Mouse (Mus musculus): Measurements from ENCODE around the gene Jazf1. TPM values are rescaled to one million over a fixed set of nuclear protein-coding genes. Genes with fewer than 3 reads are reported as not detected.

Gene Jazf1
- polyA plus RNA-seq, 1 experiment from 2014 or later = 3.2 TPM

DNA sequence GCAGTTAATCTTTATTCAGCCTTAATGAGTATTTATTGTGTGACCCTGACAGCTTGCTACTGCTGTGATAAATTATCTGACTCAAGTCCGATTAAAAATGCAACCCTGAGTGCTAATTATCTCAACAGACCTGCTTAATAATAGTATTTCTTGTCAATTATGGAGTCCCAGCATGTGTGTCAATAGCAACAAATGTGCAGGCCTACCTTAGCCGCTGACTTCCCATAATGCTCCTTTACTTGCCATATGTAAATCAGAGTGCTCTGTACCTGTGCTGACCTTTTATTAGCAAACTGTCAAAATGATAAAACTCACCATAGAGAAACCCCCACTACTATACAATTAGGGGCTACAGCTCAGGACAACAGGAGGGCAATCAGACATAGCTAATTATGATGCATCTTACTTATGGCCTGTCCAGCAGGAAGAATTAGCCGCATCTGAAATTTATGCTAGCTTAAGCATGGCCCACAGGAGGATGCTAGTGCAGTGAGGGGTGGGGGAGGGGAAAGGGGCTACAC, 209.5 kb downstream of the Jazf1 start:
- H3K4me2 ChIP-seq (ENCODE audit: low read length) = no peak overlapping the region
- no peak for DNase-seq (ENCODE audit: low spot score)
- H3K4me1 ChIP-seq (replicated peaks; ENCODE audit: insufficient read depth, low read length) = no peaks in the 10 kb centered on the region
- WGBS = 51% methylated on average over 3 of the region's 3 CpGs
- H3K9ac ChIP-seq (ENCODE audit: low read depth, low read length) = no peak overlapping the region
- H3K27ac ChIP-seq = no peak overlapping the region
- H3K27me3 ChIP-seq (ENCODE audit: insufficient read depth, low read length) = no peaks in the 10 kb centered on the region
- no peak for ATAC-seq (replicated peaks; ENCODE audit: low FRiP score, low read depth)
- H3K4me3 ChIP-seq (replicated peaks; ENCODE audit: low read depth, low read length) = no peak overlapping the region
- no peak for TF ChIP-seq CTCF (IDR thresholded peaks at IDR 0.05; ENCODE audit: low read depth)
- no peaks in the 10 kb centered on the region for H3K36me3 ChIP-seq (ENCODE audit: insufficient read depth, low read length)
- H3K9me3 ChIP-seq (replicated peaks; ENCODE audit: low read length) = no peaks in the 10 kb centered on the region

DNA sequence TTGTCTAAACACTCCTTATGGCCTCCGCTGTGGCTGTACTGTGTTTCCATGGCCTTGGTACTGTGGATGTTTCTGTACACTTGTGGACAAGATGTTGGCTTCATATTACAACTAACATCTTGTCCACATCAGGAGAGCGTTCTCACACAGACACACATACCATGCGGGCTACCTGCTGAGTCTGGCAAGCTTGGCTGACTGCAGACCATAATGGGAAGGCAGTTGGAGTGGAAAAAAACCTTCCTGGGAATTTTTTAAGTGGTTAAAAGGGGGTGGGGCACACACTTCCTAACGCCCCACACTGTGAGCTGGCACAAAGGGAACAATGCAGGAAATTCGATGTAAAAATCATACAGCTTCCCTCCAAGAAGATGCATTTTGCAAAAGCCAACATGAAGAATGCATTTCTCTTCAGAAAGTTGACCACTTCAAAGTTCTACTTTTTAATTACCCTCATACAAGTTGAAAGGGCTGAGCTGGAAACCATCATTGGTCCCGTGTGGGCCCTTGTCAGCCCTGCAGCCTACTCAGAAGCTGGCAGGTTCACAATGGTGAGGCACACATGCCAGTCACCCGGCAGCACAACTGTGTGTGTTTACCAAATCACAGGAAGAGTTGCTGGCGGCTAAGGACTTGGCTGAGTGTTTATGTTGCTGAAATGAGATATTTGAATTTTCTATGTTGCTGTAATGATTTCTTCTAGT, 215.9 kb downstream of the Jazf1 start:
- no peaks in the 10 kb centered on the region for H3K36me3 ChIP-seq (ENCODE audit: insufficient read depth, low read length)
- 60% methylated on average over 8 of the region's 8 CpGs for WGBS
- H3K4me1 ChIP-seq (replicated peaks; ENCODE audit: insufficient read depth, low read length) = 0 out of 2 replicates have a peak, but pooled peaks cover 5% of the 10 kb centered on the region
- TF ChIP-seq CTCF (IDR thresholded peaks at IDR 0.05; ENCODE audit: low read depth) = no peak
- no peak overlapping the region for H3K9ac ChIP-seq (ENCODE audit: low read depth, low read length)
- no peaks in the 10 kb centered on the region for H3K27me3 ChIP-seq (ENCODE audit: insufficient read depth, low read length)
- DNase-seq (ENCODE audit: low spot score) (no peak), ATAC-seq (replicated peaks; ENCODE audit: low FRiP score, low read depth) (no peak)
- no peak overlapping the region for H3K27ac ChIP-seq
- no peak overlapping the region for H3K4me2 ChIP-seq (ENCODE audit: low read length)
- H3K4me3 ChIP-seq (replicated peaks; ENCODE audit: low read depth, low read length) = no peak overlapping the region
- no peaks in the 10 kb centered on the region for H3K9me3 ChIP-seq (replicated peaks; ENCODE audit: low read length)

DNA sequence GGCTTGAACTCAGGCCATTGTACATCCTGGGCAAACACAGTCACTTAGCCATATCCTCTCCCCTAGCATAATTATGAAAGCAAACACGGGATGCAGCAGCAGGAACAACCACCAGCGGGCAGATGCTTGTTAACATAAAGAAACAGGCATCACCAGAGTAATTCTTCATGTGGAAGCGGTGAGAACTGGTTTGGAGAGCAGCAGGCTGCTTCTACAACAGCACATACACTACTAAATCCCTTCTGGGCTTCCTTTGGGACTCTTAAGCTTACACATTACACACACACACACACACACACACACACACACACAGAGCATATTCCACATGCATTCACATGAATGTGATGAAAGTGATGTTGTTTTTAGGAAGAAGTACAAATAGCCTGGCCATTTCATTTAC, 216.5 kb downstream of the Jazf1 start:
- Histone ChIP-seq H3K9me3 (replicated peaks; ENCODE audit: low read length) (no peaks in the 10 kb centered on the region), H3K9ac (ENCODE audit: low read depth, low read length) (no peak overlapping the region), H3K27ac (no peak overlapping the region), H3K4me3 (replicated peaks; ENCODE audit: low read depth, low read length) (no peak overlapping the region), H3K36me3 (ENCODE audit: insufficient read depth, low read length) (no peaks in the 10 kb centered on the region), H3K27me3 (ENCODE audit: insufficient read depth, low read length) (no peaks in the 10 kb centered on the region), H3K4me2 (ENCODE audit: low read length) (no peak overlapping the region), H3K4me1 (replicated peaks; ENCODE audit: insufficient read depth, low read length) (0 out of 2 replicates have a peak, but pooled peaks cover 5% of the 10 kb centered on the region)
- 66% methylated on average over 3 of the region's 3 CpGs for WGBS
- DNase-seq (ENCODE audit: low spot score) = no peak
- 0 out of 2 replicates have a peak, but pooled peaks have one; percentile 7 for TF ChIP-seq CTCF (IDR thresholded peaks at IDR 0.05; ENCODE audit: low read depth)
- ATAC-seq (replicated peaks; ENCODE audit: low FRiP score, low read depth) = no peak

DNA sequence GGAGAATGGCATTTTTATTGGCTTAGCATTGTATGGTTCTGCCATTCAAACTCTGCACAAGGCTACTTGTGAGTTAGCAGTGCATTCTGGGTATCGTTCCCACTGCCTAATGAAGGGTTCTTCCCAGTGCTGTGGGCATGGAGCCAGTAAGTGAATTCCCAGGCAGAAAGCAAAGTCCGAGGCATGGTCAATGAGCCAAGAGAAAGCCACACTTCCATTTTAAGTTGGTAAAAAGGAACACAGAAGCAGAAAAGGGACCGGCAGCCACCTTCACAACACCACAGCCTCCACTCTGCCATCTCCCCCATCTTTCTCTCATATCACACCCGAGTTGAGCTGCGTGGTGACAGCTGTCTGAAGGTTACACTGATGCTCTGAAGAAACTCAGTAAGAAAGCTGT, 217.4 kb downstream of the Jazf1 start:
- Histone ChIP-seq H3K4me3 (replicated peaks; ENCODE audit: low read depth, low read length) (no peak overlapping the region), H3K9ac (ENCODE audit: low read depth, low read length) (no peak overlapping the region), H3K27ac (no peak overlapping the region), H3K4me1 (replicated peaks; ENCODE audit: insufficient read depth, low read length) (0 out of 2 replicates have a peak, but pooled peaks cover 5% of the 10 kb centered on the region), H3K27me3 (ENCODE audit: insufficient read depth, low read length) (no peaks in the 10 kb centered on the region), H3K9me3 (replicated peaks; ENCODE audit: low read length) (no peaks in the 10 kb centered on the region), H3K4me2 (ENCODE audit: low read length) (0 out of 2 replicates have a peak overlapping the region, but pooled peaks have one; percentile 16), H3K36me3 (ENCODE audit: insufficient read depth, low read length) (no peaks in the 10 kb centered on the region)
- DNase-seq (ENCODE audit: low spot score) = peak; percentile 65
- no peak for TF ChIP-seq CTCF (IDR thresholded peaks at IDR 0.05; ENCODE audit: low read depth)
- no peak; the same call in 1 of the 2 replicates for ATAC-seq (replicated peaks; ENCODE audit: low FRiP score, low read depth)
- WGBS = 47% methylated on average over 5 of the region's 5 CpGs

DNA sequence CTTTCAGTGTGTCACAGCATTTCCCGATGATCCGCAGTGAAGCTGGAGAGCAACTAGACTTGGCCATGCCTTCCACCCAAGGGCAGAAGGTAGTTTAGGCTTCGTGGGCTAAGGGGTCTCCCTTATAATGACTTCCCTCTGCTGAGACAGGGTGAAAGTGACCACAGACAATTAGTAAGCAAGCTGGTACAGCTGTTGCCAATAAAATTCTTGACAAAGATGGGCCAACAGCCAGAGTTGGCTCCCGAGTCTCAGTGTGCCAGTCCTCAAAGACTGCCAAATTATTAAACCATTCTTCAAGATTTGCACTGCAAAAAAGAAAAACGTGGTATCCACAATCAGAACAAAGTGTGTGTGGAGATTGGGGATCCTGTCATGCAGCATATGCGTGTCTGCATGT, 220.2 kb downstream of the Jazf1 start:
- WGBS = 76% methylated on average over 6 of the region's 6 CpGs
- H3K9ac ChIP-seq (ENCODE audit: low read depth, low read length) = no peak overlapping the region
- no peaks in the 10 kb centered on the region for H3K27me3 ChIP-seq (ENCODE audit: insufficient read depth, low read length)
- H3K36me3 ChIP-seq (ENCODE audit: insufficient read depth, low read length) = no peaks in the 10 kb centered on the region
- TF ChIP-seq CTCF (IDR thresholded peaks at IDR 0.05; ENCODE audit: low read depth) = no peak
- H3K4me2 ChIP-seq (ENCODE audit: low read length) = no peak overlapping the region
- DNase-seq (ENCODE audit: low spot score) = no peak
- H3K27ac ChIP-seq = no peak overlapping the region
- H3K4me1 ChIP-seq (replicated peaks; ENCODE audit: insufficient read depth, low read length) = 0 out of 2 replicates have a peak, but pooled peaks cover 5% of the 10 kb centered on the region
- no peak overlapping the region for H3K4me3 ChIP-seq (replicated peaks; ENCODE audit: low read depth, low read length)
- no peak for ATAC-seq (replicated peaks; ENCODE audit: low FRiP score, low read depth)
- no peaks in the 10 kb centered on the region for H3K9me3 ChIP-seq (replicated peaks; ENCODE audit: low read length)

DNA sequence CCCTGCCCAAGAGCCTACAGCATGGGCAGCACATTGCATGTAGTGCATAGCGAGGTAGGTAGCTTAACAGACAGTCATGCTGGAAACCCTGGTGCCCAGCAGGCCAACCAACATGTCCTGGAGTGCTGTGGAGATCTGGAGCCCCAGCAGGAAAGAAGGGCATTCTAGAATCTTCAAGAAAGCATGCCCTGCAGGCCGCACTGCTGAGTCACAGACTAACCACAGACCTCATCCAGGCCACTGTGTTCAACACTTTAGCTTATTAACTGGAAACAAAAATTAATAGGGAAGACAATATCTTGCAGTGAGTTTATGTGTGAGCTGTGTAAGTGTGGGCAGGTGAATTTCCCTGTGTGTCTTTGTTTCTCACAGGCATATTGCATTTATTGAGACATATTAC, 222.1 kb downstream of the Jazf1 start:
- no peaks in the 10 kb centered on the region for H3K36me3 ChIP-seq (ENCODE audit: insufficient read depth, low read length)
- no peak overlapping the region for H3K4me3 ChIP-seq (replicated peaks; ENCODE audit: low read depth, low read length)
- no peaks in the 10 kb centered on the region for H3K4me1 ChIP-seq (replicated peaks; ENCODE audit: insufficient read depth, low read length)
- H3K9me3 ChIP-seq (replicated peaks; ENCODE audit: low read length) = no peaks in the 10 kb centered on the region
- no peak overlapping the region for H3K4me2 ChIP-seq (ENCODE audit: low read length)
- TF ChIP-seq CTCF (IDR thresholded peaks at IDR 0.05; ENCODE audit: low read depth) = no peak
- no peaks in the 10 kb centered on the region for H3K27me3 ChIP-seq (ENCODE audit: insufficient read depth, low read length)
- WGBS = 83% methylated on average over 2 of the region's 2 CpGs
- H3K9ac ChIP-seq (ENCODE audit: low read depth, low read length) = no peak overlapping the region
- no peak for ATAC-seq (replicated peaks; ENCODE audit: low FRiP score, low read depth)
- no peak overlapping the region for H3K27ac ChIP-seq
- no peak for DNase-seq (ENCODE audit: low spot score)

Data from kidney, postnatal 0 days (tissue).